Mouse (Mus musculus) 3T3-L1 (cell line): Measurements from ENCODE around the gene Ngfr.
"Not testable (repeated sequence)": the region's sequence is repeated elsewhere in the genome, so short reads cannot be mapped to it uniquely, and the experiment has no call there.

Experiments
- DNase-seq: peaks from one replicate; pipeline ENCODE4 v3.0.0-alpha.2; 2015; ENCODE audit warnings: low read depth, low spot score

Ngfr gene

DNA sequence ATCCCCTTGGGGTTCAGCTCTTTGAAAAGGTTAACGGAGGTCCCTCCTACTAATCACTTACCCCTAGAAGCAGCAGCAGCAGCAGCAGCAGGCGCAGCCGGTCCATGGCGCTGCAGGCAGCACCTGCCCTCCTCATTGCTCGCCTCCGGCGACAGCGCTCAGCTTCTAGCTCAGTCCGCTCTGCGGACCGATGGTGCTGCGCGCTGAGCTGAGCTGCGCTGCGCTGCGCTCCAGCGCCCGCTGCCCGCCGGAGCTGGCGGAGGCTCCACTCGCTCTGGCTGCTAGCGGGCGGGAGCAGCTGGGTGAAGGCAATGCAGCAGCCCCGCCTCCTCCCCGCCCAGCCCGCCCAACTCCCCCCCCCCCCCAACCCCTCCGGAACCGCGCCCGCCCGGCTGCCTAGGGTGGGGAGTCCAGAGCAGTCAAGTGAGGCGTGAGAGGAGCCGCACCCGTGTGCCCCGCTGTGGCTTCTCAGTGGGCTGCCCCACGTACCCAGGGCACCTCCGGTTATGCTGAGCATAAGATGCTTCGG lies at the start of gene Ngfr:
Ngfr (minus strand) TSS at position 313 of the 529 bp plus-strand sequence.
- no peak for DNase-seq

DNA sequence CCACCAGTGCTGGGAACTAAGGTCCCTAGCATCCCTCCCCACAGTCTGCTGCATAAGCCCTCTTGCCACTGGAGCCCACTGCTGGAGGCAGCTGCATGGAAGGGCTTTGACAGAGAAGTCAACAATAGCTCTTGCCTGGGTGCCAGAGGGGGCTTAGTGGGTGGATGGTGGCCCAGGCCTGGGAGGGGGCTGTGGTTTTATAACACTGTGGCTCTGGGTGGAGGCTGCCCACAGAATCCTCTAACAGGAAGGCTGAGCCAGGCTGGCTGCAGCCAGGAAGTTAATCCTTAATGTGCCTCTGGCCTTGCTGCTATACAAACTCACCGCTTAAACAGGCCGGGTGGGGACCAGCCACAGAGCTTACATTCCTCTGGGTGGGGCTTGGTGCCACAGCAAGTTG lies 47.5 kb upstream of the Ngfr start:
- DNase-seq, result no peak

DNA sequence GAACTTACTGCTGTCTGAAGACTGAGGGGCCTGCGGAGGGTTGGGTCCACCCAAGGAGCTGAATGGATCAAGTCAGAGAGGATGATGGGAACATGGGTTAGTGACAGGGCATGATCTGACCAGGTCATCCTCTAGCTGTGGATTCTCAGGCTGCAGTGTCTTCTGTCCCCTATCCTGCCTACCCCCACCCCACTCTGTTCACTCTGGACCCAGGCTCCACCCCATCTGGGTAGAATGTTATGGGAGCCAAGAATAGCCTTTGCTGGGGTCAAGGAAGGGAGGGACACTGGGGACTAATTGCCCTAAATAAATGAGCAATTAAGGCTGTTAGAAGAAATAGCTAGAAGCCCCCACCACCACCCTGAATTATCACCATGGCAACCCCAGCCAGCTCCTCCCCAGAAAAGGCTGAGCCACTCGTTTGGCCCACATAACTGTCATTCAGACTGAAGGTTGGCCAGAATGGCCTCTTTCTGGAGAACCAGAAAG lies 46.0 kb upstream of the Ngfr start:
- no peak for DNase-seq

DNA sequence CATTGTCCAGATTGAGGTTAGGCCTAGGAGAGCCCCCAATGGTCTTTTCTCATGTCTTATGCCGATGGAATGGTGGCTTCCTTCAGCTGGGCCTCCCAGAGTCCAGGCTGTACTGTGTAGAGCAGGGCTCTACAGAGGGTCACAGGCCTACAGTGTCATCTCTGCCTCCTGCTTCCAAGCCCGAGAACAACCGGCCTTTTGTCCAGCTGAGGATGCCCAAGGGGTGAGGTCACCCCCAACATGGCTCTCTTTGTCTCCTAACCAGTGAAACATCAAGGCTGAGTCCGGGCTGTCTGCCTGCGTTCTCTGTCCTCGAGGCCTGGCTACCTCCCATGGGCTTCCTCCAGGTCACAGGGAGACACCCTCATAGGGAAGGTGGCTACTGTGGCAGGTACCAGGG lies 44.9 kb upstream of the Ngfr start:
- DNase-seq, result peak; percentile 36

DNA sequence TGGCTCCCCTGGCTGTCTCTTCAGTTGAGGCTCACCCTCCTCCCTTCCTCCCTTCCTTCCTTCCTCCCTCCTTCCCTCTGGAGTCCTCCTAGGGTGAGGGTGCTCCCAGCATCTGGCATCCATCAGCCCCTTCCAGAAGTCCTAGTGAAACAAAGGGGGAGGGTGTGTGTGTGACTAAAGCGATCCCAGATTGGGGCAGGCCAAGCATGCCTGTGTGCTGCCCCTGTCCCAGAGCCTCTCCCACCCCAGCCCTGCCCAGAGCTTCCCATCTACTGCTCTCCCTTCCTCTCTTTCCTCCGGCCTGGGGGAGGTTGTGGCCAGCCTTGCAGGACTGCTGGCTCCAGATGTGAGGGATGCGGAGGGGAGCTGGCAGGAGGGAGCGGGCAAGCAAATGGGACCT lies 43.8 kb upstream of the Ngfr start:
- DNase-seq, result no peak

DNA sequence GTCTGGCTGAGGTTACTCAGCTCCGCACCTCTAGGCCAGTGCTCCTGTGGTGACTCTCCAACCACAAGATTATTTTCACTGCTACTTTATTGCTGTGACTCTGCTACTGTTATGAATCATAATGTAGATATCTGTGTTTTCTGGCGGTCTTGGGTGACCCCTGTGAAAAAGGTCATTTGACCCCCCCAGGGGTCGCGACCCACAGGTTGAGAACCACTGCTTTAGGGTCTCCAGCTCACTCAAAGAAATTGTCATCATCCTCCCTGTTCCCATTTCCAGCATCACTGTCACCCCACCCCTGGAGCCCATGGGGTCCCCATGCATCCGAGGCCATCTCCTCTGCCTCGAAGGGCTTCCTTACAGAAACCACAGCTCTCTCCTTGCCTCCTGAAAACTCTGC lies 43.0 kb upstream of the Ngfr start:
- no peak for DNase-seq

DNA sequence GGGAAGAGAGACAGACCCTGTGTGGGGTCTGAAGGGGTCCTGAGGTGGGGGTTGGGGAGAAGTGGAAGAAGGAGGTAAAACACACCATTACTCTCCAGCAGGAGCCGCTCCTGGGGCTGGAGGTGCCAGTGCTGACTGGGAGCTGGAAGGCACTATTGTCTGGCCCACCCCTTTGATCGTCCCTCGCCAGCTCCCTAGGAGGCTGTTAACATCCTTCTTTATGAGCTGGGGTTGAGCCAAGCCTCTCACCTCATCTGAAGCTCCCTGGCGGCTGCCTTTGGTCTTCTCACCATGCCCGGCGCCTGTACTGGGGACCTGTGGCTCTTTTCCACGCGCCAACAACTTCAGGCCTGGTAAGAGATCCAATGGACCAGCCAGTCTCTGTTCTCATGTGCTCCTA lies 34.9 kb upstream of the Ngfr start:
- DNase-seq, result no peak

DNA sequence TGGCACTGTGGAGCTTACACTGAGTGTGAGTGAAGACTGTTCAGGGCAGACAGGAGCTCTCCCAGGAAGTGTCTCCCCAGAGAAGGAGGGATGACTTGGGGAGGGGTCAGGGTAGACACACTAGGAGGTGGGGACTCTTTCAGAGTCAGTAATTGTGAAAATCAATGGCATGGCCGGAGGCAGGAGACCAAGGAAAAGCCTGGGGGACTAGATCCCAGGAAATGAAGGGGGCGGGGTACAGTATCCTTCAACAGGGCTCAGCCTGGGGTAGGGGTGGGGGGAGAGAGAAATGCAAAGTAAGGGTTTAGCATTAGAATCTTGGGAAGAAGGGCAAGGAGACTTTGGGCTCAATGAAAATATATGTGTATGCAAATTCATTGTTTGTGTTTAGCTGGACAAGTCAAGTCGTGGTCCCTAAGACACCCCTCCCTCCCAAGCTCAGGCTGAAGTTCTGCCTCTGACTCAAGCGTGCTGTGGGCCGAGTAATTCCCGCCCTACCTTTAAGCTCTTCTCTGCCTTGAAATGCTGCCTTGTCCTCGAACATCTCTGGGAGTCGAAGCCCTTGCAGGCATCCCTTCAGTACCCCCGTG lies 34.1 kb upstream of the Ngfr start:
- no peak for DNase-seq

DNA sequence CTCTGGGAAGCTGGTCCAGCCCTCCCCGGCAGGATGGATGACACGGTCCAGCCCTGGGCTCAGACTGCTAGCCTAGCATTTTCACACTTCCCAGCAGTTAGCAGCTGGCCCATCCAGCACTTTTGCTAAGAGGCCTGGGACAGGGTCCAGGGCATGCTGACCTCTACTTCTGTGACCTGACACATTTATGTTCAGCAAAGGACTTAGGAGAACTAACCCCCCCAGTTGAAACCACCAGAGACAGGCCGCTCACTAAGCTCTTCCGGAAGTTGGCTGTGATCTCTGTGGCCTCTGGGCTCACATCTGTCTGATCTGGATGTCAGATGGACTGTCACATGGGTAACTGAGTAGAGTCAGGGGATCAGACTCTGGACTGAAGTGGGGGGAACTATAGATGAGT lies 33.5 kb upstream of the Ngfr start:
- DNase-seq, result no peak

DNA sequence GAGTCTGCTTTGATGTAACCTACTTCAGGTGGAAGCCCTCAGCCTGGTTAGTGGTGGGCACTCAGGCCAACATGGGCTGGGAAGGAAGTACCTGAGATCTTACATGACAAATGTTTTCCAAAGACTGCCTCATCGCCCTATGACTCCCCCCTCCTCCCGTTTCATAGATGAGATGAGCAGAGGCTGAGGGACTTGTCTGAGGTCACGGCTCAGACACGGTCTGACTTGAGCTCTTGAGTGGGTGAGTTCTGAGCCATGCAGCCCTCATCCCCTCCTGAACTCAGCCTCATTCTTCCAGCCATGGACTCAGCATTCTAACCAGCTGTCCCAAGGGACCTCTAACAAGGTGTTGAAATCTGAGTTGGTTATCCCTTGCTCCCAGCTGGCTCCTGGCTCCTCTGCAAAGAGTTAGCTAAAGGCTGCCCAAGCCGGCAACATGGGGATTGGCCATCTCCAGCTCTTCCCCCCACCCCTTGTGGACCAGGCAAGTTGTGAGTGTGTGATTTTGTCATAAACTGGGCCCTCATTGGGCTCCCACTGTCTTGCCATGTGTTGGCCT lies 32.4 kb upstream of the Ngfr start:
- DNase-seq, result peak; percentile 8

DNA sequence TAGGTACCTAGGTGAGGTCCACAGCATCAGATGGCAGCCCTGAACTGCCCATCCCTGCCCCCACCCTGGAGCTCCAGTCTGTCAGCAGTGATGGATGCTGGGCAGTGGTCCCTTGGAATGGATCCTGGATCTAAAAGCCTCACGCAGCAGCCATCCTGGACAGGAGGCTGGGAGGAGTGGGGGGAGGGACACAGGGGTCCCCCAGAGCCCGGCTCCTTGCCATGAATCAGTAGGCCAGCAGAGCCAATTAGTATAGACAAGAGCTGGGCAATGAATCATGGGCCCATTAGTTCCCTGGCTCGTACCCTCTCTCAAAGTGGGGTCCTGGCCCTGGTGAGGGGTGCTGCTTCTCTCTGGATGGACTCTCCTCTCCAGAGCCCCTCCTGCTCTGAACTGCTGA lies 31.5 kb upstream of the Ngfr start:
- no peak for DNase-seq

DNA sequence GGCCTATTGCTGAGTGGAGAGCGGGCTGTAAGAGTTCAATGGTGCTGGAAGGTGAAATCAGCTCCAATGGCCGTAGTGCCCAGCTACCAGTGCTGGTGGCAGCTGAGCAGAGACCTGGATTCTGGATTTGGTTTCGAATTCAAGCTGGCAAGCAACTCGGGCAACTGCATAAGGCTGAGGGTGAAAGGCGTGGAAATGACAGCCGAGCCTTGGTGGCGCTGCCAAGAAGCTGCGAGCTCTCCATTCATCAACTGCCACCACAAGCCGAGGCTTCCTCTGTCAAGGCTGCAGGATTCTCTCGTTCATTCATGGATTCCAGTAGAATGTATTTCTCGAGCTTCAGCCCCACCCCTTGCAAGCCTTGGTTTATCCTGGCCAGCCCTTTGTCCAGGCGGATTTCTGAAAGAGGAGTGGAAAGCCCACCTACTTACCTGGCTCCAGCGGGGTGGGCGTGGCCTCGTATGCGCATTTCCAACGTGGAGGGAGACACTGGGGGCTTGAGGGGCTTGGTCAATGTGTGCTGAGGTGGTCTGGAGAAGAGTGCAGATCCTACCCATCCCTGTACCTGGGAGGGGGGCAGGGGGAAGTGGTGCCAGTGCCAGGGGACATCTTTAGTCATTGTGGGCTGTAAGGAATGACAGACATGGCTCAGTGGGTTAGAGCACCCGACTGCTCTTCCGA lies 30.4 kb upstream of the Ngfr start:
- DNase-seq, result no peak

DNA sequence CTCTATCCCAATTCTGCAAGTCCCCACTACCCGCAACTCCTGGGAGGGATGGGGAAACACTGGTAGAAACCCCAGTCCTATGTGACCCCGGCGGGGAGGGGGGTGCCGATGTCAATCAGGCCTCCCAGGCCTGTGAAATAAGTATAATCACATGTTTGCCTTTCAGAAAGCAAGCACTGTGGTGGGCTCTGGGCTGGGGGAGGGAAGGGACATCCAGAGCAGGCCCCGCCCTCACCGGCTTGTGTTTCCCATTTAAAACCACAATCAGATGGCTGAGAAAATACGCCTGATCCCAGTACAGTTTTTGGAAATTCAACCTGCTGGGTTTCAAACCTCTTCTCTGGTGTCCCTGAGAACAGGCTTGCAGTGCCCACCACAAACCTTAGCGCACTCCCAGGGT lies 27.2 kb upstream of the Ngfr start:
- no peak for DNase-seq

DNA sequence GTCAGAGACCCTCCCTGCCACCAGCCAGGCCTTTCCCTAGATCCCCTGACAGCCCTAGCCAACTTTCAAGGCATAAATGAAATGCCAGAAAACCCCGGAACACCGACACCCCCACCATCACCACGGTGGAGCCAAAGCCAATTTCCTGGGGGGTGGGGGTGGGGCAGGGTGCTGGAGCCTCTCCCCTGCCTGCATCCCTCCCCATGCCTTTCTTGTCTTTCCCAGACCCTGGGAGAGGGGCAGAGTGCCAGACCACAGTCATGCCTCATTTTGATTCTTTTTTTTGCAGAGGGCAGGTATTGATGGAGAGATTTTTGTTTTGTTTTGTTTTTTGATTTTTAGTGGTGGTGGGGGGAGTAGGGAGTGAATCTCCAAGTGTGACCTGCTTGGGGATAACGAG lies 23.7 kb upstream of the Ngfr start:
- DNase-seq, result no peak

DNA sequence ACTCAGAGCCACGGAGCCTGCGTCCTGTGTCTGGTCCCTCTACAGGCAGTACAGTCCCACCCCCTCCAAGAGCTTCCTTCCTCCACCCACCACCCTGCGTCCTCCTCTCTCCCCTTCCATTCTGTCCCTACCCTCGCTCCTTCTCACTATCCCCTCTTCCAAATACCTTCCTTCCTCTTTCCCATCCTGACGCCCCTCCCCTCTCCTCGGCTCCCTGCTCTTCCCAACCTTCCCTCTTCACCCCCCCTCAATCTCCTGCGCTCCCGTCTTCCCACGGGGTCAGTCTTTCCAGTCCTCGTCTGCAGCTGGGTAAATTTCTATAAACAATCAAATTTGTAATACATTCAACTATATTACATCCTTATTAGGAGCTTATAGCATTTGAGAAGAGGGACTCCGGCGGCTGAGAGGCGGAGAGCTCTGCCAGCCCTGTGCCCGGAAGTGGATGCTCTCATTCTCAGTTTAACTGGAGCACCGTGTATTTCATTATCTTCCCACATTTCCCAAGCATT lies 22.9 kb upstream of the Ngfr start:
- DNase-seq, result no peak

DNA sequence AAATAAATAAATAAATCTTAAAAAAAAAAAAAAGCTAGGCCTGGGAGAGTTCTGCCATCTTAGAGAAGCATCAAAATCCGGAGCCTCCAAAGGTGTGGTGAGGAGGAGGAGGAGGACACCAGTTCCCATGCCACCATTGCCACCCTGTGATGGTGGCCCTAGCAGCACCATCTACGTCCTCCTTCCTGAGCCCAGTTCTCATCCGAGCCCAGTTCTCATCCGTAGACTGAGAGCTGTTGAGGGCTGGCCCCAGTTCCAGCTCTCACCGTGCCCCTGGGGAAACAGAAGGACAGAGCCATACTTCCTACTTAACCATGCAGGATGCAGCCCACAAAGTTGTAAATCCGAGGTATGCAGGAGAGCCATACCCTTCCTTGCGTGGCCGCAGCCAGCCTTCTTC lies 22.4 kb upstream of the Ngfr start:
- no peak for DNase-seq

DNA sequence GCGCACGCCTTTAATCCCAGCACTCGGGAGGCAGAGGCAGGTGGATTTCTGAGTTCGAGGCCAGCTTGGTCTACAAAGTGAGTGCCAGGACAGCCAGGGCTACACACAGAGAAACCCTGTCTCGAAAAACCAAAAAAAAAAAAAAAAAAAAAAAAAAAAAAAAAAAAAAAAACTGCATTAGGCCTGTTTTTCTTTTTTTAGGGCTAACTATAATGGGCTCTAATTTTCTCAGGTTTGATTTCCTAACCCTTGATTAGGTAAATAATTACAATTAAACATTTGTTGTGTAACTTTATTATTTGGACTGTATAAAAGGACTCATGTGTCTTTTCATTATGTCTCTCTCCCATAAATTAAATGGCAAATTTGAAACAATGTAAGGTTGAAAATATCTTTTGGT lies 19.8 kb upstream of the Ngfr start:
- not testable (repeated sequence) for DNase-seq

DNA sequence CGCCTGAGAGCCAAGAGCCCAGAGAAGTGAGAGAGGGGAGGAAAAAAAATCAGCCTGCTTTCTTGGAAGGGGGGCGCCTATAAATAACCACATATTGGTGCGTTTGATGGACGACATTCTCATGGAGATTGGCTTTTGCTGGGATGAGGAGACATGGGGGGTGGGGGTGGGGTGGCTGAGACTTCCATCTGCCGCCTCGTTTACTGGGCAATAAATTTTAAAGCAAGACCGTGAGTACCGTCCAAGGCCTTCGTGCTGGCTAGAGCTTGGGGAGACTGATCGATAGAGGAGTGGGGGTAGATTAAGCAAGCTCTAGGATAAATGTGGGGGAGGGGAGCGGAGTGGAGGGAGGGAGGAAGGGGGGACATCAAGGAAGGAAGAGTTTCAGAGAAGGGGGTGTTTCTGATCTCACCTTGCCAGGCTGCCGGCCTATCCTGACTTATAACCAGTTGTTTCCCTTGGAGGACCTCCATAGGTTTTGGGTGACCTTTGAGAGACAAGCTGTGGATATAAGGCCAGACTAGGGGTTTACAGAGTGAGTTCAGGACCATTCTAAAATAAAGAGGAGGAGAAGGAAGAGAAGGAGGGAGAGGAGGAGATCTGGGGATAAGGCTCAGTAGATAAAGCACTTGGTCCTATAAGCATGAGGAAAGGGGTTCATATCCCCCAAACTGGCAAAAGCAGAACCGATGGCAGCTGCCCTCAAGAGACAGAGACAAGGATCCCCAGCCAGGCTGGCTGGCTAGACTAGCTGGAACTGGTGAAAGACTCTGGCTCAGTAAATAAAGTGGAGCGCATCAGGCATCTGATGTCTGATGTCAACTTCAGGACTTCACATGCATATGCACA lies 10.9 kb upstream of the Ngfr start:
- no peak for DNase-seq

DNA sequence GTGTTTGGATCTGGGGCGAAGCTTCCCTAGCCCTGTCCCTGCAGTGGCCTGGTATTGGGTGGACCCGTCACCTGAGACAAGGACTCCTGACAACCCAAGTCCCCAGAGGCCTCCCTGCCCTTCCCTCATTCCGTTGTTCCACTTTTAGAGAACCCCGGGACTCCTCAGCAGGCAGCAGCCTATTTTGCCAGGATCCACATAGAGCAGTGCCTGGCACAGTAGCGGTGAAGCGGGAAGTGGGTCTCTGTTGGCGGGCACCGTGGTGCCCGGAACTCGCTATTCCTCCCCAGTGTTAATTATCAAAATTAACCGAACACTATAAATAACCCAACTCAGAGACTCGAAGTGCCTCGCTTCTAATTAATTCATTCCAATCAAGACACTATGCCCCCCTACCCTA lies 10.2 kb upstream of the Ngfr start:
- DNase-seq, result no peak

DNA sequence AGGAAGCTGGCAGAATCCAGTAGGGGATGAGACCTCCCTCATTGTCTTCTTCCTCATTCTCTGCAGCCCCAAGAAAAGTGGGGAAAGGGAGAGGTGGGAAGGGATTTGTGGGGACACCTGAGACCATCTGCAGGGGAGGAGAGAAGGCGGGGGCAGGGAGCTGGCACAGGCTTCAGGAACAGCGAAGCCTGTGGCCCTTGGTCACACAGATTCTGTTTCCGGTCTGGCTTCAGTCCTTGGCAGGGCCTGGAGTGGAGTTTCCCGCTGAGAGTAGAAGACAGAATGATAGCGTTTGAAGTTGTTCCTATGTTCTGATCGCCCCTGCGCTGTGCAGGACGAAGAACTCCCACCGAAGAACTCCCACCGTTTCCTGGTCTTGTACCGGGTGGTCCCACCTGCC lies 9.2 kb upstream of the Ngfr start:
- no peak for DNase-seq

DNA sequence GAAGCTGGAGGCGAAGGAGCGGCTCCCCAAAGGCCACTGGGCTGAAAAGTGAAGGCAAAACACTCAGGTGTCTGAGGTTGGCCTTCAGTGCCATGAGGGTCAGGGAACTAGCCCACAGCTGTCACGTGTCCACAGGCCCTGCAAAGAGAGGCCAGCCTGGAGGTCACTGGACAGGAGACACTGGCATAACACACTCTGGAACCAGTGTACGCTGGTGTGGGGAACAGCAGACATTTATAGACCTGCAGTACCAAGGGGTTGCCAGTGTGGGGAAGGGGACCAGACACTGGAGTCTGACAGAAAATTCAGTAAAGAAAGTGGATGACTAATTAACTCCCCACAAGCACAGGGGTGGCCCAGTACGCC lies 8.6 kb upstream of the Ngfr start:
- no peak for DNase-seq
